Mouse (Mus musculus): ENCODE data around the gene Boll.
"Not testable (repeated sequence)": the region's sequence is repeated elsewhere in the genome, so short reads cannot be mapped to it uniquely, and the experiment has no call there.

Gene Boll

GRCm38 (mm10) chr1:55363044-55363565 is at the start of gene Boll:
Gene Boll, minus strand, starts transcription at chr1:55363469.
- DNase-seq (ENCODE audit: low spot score in 2 of 2), result peak; percentile 13 to 18

GRCm38 (mm10) chr1:55412569-55412968 is 49.3 kb upstream of the Boll start:
- no peak for DNase-seq (ENCODE audit: low spot score in 2 of 2)

- DNase-seq (ENCODE audit: low spot score in 2 of 2), result no peak
Observed at GRCm38 (mm10) chr1:55411079-55411478, 47.8 kb upstream of the Boll start.

- no peak for DNase-seq (ENCODE audit: low spot score in 2 of 2)
Observed at GRCm38 (mm10) chr1:55410670-55411069, 47.4 kb upstream of the Boll start.

GRCm38 (mm10) chr1:55406531-55407375 is 43.5 kb upstream of the Boll start:
- no peak for DNase-seq (ENCODE audit: low spot score in 2 of 2)

- DNase-seq (ENCODE audit: low spot score in 2 of 2), result peak; percentile 50 to 60
Observed at GRCm38 (mm10) chr1:55406023-55406413, 42.7 kb upstream of the Boll start.

GRCm38 (mm10) chr1:55405272-55406022 is 42.2 kb upstream of the Boll start, which contains the start of gene Plcl1:
Gene Plcl1, plus strand, starts transcription at chr1:55405921.
- peak; percentile 95 for DNase-seq (ENCODE audit: low spot score in 2 of 2)

- peak in 1 of 2 experiments; percentile 65 for DNase-seq (ENCODE audit: low spot score in 2 of 2)
Observed at GRCm38 (mm10) chr1:55404439-55404838, 41.2 kb upstream of the Boll start.

- no peak for DNase-seq (ENCODE audit: low spot score in 2 of 2)
Observed at GRCm38 (mm10) chr1:55399891-55400290, 36.6 kb upstream of the Boll start.

- DNase-seq (ENCODE audit: low spot score in 2 of 2), result peak; percentile 69 to 73
Observed at GRCm38 (mm10) chr1:55383114-55383773, 20.0 kb upstream of the Boll start.

- no peak for DNase-seq (ENCODE audit: low spot score in 2 of 2)
Observed at GRCm38 (mm10) chr1:55380527-55380926, 17.3 kb upstream of the Boll start.

GRCm38 (mm10) chr1:55372626-55373025 is 9.4 kb upstream of the Boll start:
- no peak for DNase-seq (ENCODE audit: low spot score in 2 of 2)

- no peak for DNase-seq (ENCODE audit: low spot score in 2 of 2)
Observed at GRCm38 (mm10) chr1:55363586-55363985, 317 bp upstream of the Boll start.

- no peak for DNase-seq (ENCODE audit: low spot score in 2 of 2)
Observed at GRCm38 (mm10) chr1:55362634-55363033, 635 bp downstream of the Boll start.

- not testable (repeated sequence) for DNase-seq (ENCODE audit: low spot score in 2 of 2)
Observed at GRCm38 (mm10) chr1:55351914-55352313, 11.4 kb downstream of the Boll start.

- DNase-seq (ENCODE audit: low spot score in 2 of 2), result not testable (repeated sequence)
Observed at GRCm38 (mm10) chr1:55325496-55325895, 37.8 kb downstream of the Boll start.

- no peak for DNase-seq (ENCODE audit: low spot score in 2 of 2)
Observed at GRCm38 (mm10) chr1:55301077-55301476, 62.2 kb downstream of the Boll start.

- no peak for DNase-seq (ENCODE audit: low spot score in 2 of 2)
Observed at GRCm38 (mm10) chr1:55279081-55279480, 84.2 kb downstream of the Boll start.

GRCm38 (mm10) chr1:55265447-55265846 is 97.8 kb downstream of the Boll start:
- no peak for DNase-seq (ENCODE audit: low spot score in 2 of 2)

GRCm38 (mm10) chr1:55264385-55264784 is 98.9 kb downstream of the Boll start:
- no peak for DNase-seq (ENCODE audit: low spot score in 2 of 2)

- no peak for DNase-seq (ENCODE audit: low spot score in 2 of 2)
Observed at GRCm38 (mm10) chr1:55246374-55246773, 116.9 kb downstream of the Boll start.

GRCm38 (mm10) chr1:55239237-55239636 is 124.0 kb downstream of the Boll start:
- DNase-seq (ENCODE audit: low spot score in 2 of 2), result no peak

Data from frontal cortex, postnatal 25 days (tissue).